Mouse (Mus musculus) limb, embryonic 10.5 days (tissue): ENCODE measurements around the gene Mfsd4b3. TPM values are rescaled to one million over a fixed set of nuclear protein-coding genes. Genes with fewer than 3 reads are reported as not detected.

Source experiments
- DNase-seq: peaks from one replicate; pipeline ENCODE4 v3.0.0-alpha.2; 2017; ENCODE audit warnings: low spot score
- H3K27ac ChIP-seq: fragments of 300-500 bp; sonication (generic); 2 replicates; pipeline ENCODE4 v1.5.1; 2016; ENCODE audit warnings: mild to moderate bottlenecking
- H3K27me3 ChIP-seq: fragments of 300-500 bp; sonication (generic); 2 replicates; pipeline ENCODE4 v1.6.1; 2016; ENCODE audit warnings: low read depth, mild to moderate bottlenecking; ENCODE audit not compliant: poor library complexity, severe bottlenecking
- H3K36me3 ChIP-seq: fragments of 300-500 bp; sonication (generic); 2 replicates; pipeline ENCODE4 v1.6.1; 2016; ENCODE audit warnings: mild to moderate bottlenecking, moderate library complexity
- H3K4me1 ChIP-seq: fragments of 300-500 bp; sonication (generic); 2 replicates; pipeline ENCODE4 v1.6.1; 2016
- H3K4me3 ChIP-seq: fragments of 300-500 bp; sonication (generic); 2 replicates; pipeline ENCODE4 v1.5.1; 2016; ENCODE audit warnings: mild to moderate bottlenecking, moderate library complexity
- H3K9me3 ChIP-seq: fragments of 300-500 bp; sonication (generic); replicated peaks from 2 replicates; pipeline ENCODE4 v1.6.1; 2016; ENCODE audit warnings: mild to moderate bottlenecking
- WGBS: fragments of 180-500 bp; shearing (Covaris S2); methylation state at CpG from one replicate; pipeline ENCODE4 v1.1.7; 2016; 5-methylcytosine and 5-hydroxymethylcytosine counted together
- polyA plus RNA-seq: library from polyadenylated mRNA; unstranded; fragments of >200 nt; fragmentation: Nextera tagmentation; extraction: Ambion mirVana; gene quantifications from 2 replicates; pipeline ENCODE4 v1.2.1, GENCODE M21; 2016

Mfsd4b3 gene
- polyA plus RNA-seq, 1 experiment from 2014 or later: 0.10 TPM

DNA sequence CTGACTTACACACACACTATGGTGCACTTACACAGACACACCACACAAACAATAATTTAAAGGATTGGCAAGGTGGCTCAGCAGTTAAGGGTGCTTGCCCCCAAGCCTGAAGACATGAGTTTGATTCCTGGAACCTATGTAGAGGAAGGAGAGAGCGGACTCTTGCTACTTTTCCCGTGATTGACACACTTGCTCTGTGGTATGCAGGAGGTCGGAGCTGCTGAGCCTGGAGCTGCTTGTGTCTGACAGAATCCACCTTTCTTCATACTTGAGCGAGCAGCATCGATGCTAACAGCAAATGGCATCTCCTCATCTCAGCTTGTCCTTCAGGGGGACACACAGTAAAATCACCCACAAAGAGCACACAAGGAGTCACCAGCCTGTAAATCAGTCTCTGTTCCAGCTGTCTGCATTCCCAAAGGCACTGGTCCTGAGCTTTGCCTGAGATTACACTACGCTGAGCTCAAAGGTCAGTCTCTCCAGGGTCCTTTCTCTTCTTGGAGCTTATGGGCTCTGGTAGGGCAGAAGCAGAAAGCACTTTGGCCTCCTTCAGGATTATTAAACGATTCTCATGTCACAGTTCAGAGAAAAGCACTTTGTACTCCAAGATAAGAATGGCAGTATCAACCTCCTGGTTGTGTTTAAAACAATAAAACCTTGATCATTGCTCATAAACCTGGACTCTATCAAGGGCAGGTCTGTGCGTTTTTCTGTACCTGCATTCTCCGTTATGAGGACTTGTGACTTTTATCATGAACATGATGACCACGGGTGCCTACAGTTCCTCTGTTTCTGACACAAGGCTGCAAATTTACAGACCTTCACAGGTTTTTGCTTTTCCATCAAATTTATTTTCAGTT, 52.9 kb downstream of the Mfsd4b3 start:
- H3K4me1 ChIP-seq: no peaks in the 10 kb centered on the region
- WGBS: 85% methylated on average over 10 of the region's 10 CpGs
- no peaks in the 10 kb centered on the region for H3K36me3 ChIP-seq
- H3K27ac ChIP-seq: no peak overlapping the region
- no peak for DNase-seq
- no peaks in the 10 kb centered on the region for H3K27me3 ChIP-seq
- H3K4me3 ChIP-seq: no peak overlapping the region
- no peaks in the 10 kb centered on the region for H3K9me3 ChIP-seq

DNA sequence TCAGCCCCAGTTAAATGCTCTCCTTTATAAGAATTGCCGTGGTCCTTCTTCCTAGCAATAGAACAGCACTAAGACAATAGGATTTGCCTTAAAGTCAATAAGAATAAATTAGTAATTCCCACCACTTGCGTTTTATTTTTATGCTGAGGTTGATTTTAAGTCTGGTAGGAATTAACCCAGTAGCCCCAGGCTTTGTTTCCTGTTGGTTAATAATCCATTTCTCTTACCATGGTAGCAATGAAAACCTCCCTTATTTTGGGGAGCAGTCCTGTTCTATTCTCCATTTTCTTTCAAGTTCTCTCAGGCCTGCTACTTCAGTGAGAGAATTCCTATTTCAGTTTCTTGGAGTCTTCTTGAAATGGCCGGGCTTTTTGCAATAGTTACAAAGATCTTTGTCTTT, 55.8 kb downstream of the Mfsd4b3 start:
- WGBS: 83% methylated on average over 3 of the region's 3 CpGs
- H3K4me3 ChIP-seq: no peak overlapping the region
- H3K36me3 ChIP-seq: no peaks in the 10 kb centered on the region
- DNase-seq: no peak
- no peak overlapping the region for H3K27ac ChIP-seq
- peaks cover 6% of the 10 kb centered on the region for H3K4me1 ChIP-seq
- no peaks in the 10 kb centered on the region for H3K27me3 ChIP-seq
- no peaks in the 10 kb centered on the region for H3K9me3 ChIP-seq

DNA sequence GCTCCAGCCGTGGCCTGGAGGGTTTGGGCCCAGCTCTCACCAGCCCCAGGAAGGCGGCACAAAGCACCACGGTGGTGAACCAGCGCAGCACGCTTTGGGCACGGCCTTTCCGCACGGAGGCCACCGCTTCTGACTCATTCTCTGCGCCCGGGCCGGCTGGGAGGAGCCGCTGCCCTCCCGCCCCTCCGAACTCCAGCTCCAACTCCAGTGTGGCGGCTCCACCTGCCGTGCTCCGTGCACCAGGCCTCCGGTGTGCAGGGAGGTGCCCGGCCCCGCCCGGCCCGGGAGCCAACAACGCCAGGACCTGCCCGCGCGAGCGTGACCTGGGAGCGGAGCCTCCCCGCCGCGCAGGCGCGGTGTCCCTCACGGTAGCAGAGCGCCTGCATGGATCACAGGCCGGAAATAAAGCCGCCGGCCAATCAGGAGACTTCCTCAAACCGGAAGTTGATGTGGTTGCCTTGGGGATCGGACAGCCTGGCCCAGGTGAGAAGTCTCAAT, 61.0 kb downstream of the Mfsd4b3 start, which contains the start of gene Mfsd4b4:
Gene Mfsd4b4 (minus strand): TSS at position 365 of the 498 bp plus-strand sequence.
- H3K4me3 ChIP-seq: peak within 1 kb of the TSS; percentile 85
- H3K4me1 ChIP-seq: peaks cover 16% of the 10 kb centered on the region
- DNase-seq: peak; percentile 95
- no peaks in the 10 kb centered on the region for H3K9me3 ChIP-seq
- no peaks in the 10 kb centered on the region for H3K27me3 ChIP-seq
- H3K27ac ChIP-seq: peak within 1 kb of the TSS; percentile 98
- H3K36me3 ChIP-seq: no peaks in the 10 kb centered on the region
- WGBS: under 1% methylated on average over 41 of the region's 41 CpGs

Other genes starting within 250 kb of the Mfsd4b3 start
- 11.3 and 11.9 TPM in 2 replicates for gene Rev3l, start 228.0 kb downstream of the Mfsd4b3 start, polyA plus RNA-seq
- gene Mfsd4b4, start 60.9 kb downstream of the Mfsd4b3 start, polyA plus RNA-seq: 4.0 and 5.2 TPM in 2 replicates
- gene Mfsd4b2, start 33.2 kb downstream of the Mfsd4b3 start, polyA plus RNA-seq: not detected in 2 replicates
- 0.05 TPM in 1 of 2 replicates, not detected in the other for gene Mfsd4b5, start 26.5 kb upstream of the Mfsd4b3 start, polyA plus RNA-seq
- gene Mfsd4b1, start 65.1 kb upstream of the Mfsd4b3 start, polyA plus RNA-seq: not detected in 2 replicates
- 10.4 and 12.6 TPM in 2 replicates for gene Slc16a10, start 182.1 kb upstream of the Mfsd4b3 start, polyA plus RNA-seq